Mouse (Mus musculus): ENCODE results near the gene Slc7a9.

DNA sequence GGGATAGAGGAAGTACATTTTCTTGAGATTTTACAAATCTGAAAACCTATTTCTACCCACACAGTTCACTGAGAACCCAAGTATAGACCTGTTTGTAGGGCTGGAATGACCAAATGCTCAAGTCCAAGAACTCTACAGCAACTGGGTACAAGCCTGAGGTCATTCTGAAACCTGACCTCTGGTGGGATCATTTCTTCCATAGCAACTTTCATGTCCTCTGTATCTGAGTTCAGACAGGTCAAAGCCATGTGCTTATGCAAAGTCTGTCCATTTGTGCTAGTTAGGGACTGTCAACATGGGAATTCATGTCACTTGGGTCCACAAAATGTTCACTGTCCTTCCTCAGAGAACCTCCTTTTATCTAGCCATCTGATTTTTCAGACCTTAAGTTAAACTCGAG, 42.4 kb downstream of the Slc7a9 start:
- TF ChIP-seq POLR2A (IDR thresholded peaks at IDR 0.05; ENCODE audit: low read depth, low read length) (no peak), CTCF (IDR thresholded peaks at IDR 0.05; ENCODE audit: extremely low read depth, insufficient read length, insufficient replicate concordance, low read depth, low read length) (no peak)

All from small intestine, adult 2 months (tissue).